Mouse (Mus musculus) bone marrow, adult 2 months (tissue): ENCODE results near the gene Mthfsd.

Experiments
- CTCF ChIP-seq: fragments of 200-500 bp; IDR thresholded peaks from 2 replicates; pipeline ENCODE4 v1.5.1; 2011; ENCODE audit warnings: low read length, control low read depth; ENCODE audit not compliant: control insufficient read depth, insufficient read depth
- POLR2A ChIP-seq: fragments of 200-500 bp; IDR thresholded peaks from 2 replicates; pipeline ENCODE4 v1.6.1; 2011; ENCODE audit warnings: low read depth, mild to moderate bottlenecking, control low read depth, low read length, borderline replicate concordance; ENCODE audit not compliant: control insufficient read depth

DNA sequence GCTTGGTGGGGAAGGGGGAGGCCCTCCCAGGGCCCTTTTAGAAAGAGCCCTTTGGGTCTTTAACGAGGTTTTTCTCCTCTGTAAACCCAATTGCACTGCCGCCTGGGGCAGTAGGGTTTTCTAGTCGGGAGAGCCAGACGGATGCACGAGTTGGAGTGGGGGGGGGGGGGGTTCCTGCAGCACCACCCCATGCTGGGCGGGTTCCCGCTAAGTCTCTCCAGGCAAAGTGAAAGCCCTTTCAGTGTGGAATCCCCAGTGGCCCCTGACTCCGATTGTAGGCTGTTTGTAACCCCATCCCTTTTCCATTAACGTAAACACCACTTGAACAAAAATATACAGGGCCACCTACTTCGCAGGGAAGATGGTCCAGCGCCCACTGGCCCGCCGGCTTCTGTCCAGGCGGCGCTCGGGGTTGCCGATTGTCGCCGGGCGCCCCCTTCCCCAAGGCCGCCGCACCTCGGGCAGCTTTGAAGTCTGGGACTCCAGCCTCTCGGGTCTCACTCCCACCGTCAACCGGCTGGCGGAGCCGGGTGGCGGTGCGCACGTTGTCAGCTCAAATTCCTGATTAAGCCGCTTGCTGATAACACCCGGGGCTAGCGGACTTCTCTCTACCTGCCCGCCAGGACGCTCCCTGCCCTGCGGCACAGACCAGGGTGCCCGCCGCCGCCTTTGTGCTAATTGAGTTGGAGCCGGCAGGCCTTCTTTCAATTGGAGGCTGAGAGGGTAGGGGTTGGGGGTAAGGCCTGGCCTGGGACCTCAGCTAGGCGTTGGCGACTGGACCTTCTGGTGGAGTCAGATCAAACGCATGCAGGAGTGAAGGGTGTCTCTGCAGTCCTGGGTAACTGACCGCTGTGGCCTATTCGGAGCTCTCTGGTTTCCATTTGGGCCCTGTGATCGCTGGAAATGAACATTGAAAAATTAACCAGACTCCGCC is 34.8 kb downstream of the Mthfsd start:
- TF ChIP-seq CTCF (no peak), POLR2A (no peak)
